Mouse (Mus musculus) hindbrain, embryonic 16.5 days (tissue): Measurements from ENCODE around the gene Kcnc3. TPM values are rescaled to one million over a fixed set of nuclear protein-coding genes. Genes with fewer than 3 reads are reported as not detected.

Source experiments
- ATAC-seq: fragments of 200-750 bp; cut with Nextera tagmentation; 2 replicates; pipeline ENCODE4 v1.8.0; 2017; ENCODE audit warnings: moderate TSS enrichment, moderate library complexity
- H3K27ac ChIP-seq: fragments of 300-500 bp; sonication (generic); 2 replicates; pipeline ENCODE4 v1.5.1; 2014; ENCODE audit warnings: low read depth, mild to moderate bottlenecking, control low read depth, low read length, moderate library complexity
- H3K27me3 ChIP-seq: fragments of 300-500 bp; sonication (generic); replicated peaks from 2 replicates; pipeline ENCODE4 v1.6.1; 2014; ENCODE audit warnings: low read length; ENCODE audit not compliant: control insufficient read depth, insufficient read depth
- H3K36me3 ChIP-seq: fragments of 300-500 bp; sonication (generic); 2 replicates; pipeline ENCODE4 v1.6.1; 2014; ENCODE audit warnings: mild to moderate bottlenecking, low read length, moderate library complexity, mixed read lengths; ENCODE audit not compliant: control insufficient read depth, insufficient read depth
- H3K4me1 ChIP-seq: fragments of 300-500 bp; sonication (generic); 2 replicates; pipeline ENCODE4 v1.6.1; 2014; ENCODE audit warnings: low read depth, low read length; ENCODE audit not compliant: control insufficient read depth, insufficient read depth
- H3K4me2 ChIP-seq: fragments of 300-500 bp; sonication (generic); 2 replicates; pipeline ENCODE4 v1.6.1; 2014; ENCODE audit warnings: mild to moderate bottlenecking, low read length, control low read depth, moderate library complexity
- H3K4me3 ChIP-seq: fragments of 300-500 bp; sonication (generic); 2 replicates; pipeline ENCODE4 v1.5.1; 2014; ENCODE audit warnings: mild to moderate bottlenecking, low read length, control low read depth, moderate library complexity
- H3K9ac ChIP-seq: fragments of 300-500 bp; sonication (generic); 2 replicates; pipeline ENCODE4 v1.6.1; 2014; ENCODE audit warnings: low read depth, mild to moderate bottlenecking, control low read depth, low read length, moderate library complexity
- H3K9me3 ChIP-seq: fragments of 300-500 bp; sonication (generic); 2 replicates; pipeline ENCODE4 v1.6.1; 2014; ENCODE audit warnings: mild to moderate bottlenecking, low read length, moderate library complexity; ENCODE audit not compliant: control insufficient read depth
- WGBS: fragments of 180-500 bp; shearing (Covaris S2); extraction: QIAGEN DNeasy Blood & Tissue Kit; methylation state at CpG from one replicate; pipeline ENCODE4 v1.1.7; 2014; 5-methylcytosine and 5-hydroxymethylcytosine counted together
- polyA plus RNA-seq: library from polyadenylated mRNA; unstranded; fragments of >200 nt; fragmentation: Nextera tagmentation; extraction: Ambion mirVana; gene quantifications from 2 replicates; pipeline ENCODE4 v1.2.1, GENCODE M21; 2015

Kcnc3 gene
- polyA plus RNA-seq, 1 experiment from 2014 or later = 8.5 TPM

- peaks cover 27% of the 10 kb centered on the region for H3K27me3 ChIP-seq
- WGBS = 10% methylated on average over 29 of the region's 29 CpGs
- H3K9me3 ChIP-seq = peaks cover 10% of the 10 kb centered on the region
- no peaks in the 10 kb centered on the region for H3K36me3 ChIP-seq
- no peak overlapping the region for H3K27ac ChIP-seq
- peak overlapping the region; percentile 27 for H3K4me3 ChIP-seq
- H3K4me1 ChIP-seq = no peaks in the 10 kb centered on the region
- peak overlapping the region; percentile 47 for H3K4me2 ChIP-seq
- peak overlapping the region; percentile 54 for H3K9ac ChIP-seq
- ATAC-seq = 0 out of 2 replicates have a peak, but pooled peaks have one; percentile 18
Measured at GRCm38 (mm10) chr7:44606171-44606901, 15.9 kb downstream of the Kcnc3 start.

- Histone ChIP-seq H3K4me1 (no peaks in the 10 kb centered on the region), H3K36me3 (no peaks in the 10 kb centered on the region), H3K4me3 (no peak overlapping the region), H3K27ac (no peak overlapping the region), H3K9ac (no peak overlapping the region), H3K9me3 (peaks cover 10% of the 10 kb centered on the region), H3K27me3 (peaks cover 11% of the 10 kb centered on the region), H3K4me2 (no peak overlapping the region)
- ATAC-seq = no peak
- 72% methylated on average over 7 of the region's 7 CpGs for WGBS
Measured at GRCm38 (mm10) chr7:44612192-44612591, 21.7 kb downstream of the Kcnc3 start.

GRCm38 (mm10) chr7:44614041-44614688, 23.7 kb downstream of the Kcnc3 start:
- peak; percentile 25; the same call in 1 of the 2 replicates for ATAC-seq
- Histone ChIP-seq H3K9ac (no peak overlapping the region), H3K4me3 (peak overlapping the region; percentile 16), H3K27me3 (peaks cover 7% of the 10 kb centered on the region; the same call in 1 of the 2 replicates), H3K4me1 (no peaks in the 10 kb centered on the region), H3K4me2 (peak overlapping the region; percentile 25), H3K9me3 (no peaks in the 10 kb centered on the region), H3K27ac (no peak overlapping the region), H3K36me3 (no peaks in the 10 kb centered on the region)
- WGBS = 11% methylated on average over 20 of the region's 20 CpGs

- Histone ChIP-seq H3K4me2 (no peak overlapping the region), H3K27ac (no peak overlapping the region), H3K4me3 (no peak overlapping the region), H3K4me1 (no peaks in the 10 kb centered on the region), H3K27me3 (peaks cover 7% of the 10 kb centered on the region; the same call in 1 of the 2 replicates), H3K9me3 (peaks cover 7% of the 10 kb centered on the region; the same call in 1 of the 2 replicates), H3K36me3 (no peaks in the 10 kb centered on the region), H3K9ac (no peak overlapping the region)
- WGBS = 16% methylated on average over 10 of the region's 10 CpGs
- ATAC-seq = no peak
Measured at GRCm38 (mm10) chr7:44615309-44615708, 24.8 kb downstream of the Kcnc3 start.

- Histone ChIP-seq H3K4me1 (no peaks in the 10 kb centered on the region), H3K27ac (no peak overlapping the region), H3K9ac (no peak overlapping the region), H3K27me3 (peaks cover 7% of the 10 kb centered on the region; the same call in 1 of the 2 replicates), H3K9me3 (peaks cover 8% of the 10 kb centered on the region; the same call in 1 of the 2 replicates), H3K4me2 (no peak overlapping the region), H3K36me3 (no peaks in the 10 kb centered on the region), H3K4me3 (no peak overlapping the region)
- ATAC-seq = no peak
- 78% methylated on average over 14 of the region's 14 CpGs for WGBS
Measured at GRCm38 (mm10) chr7:44615987-44616386, 25.5 kb downstream of the Kcnc3 start.

- Histone ChIP-seq H3K9ac (no peak overlapping the region), H3K27ac (no peak overlapping the region), H3K4me1 (no peaks in the 10 kb centered on the region), H3K36me3 (no peaks in the 10 kb centered on the region), H3K4me3 (no peak overlapping the region), H3K4me2 (no peak overlapping the region), H3K27me3 (peaks cover 6% of the 10 kb centered on the region; the same call in 1 of the 2 replicates), H3K9me3 (peaks cover 8% of the 10 kb centered on the region; the same call in 1 of the 2 replicates)
- no peak for ATAC-seq
- 75% methylated on average over 3 of the region's 3 CpGs for WGBS
Measured at GRCm38 (mm10) chr7:44617059-44617458, 26.6 kb downstream of the Kcnc3 start.

- Histone ChIP-seq H3K27me3 (no peaks in the 10 kb centered on the region; the same call in 1 of the 2 replicates), H3K27ac (no peak overlapping the region), H3K4me1 (no peaks in the 10 kb centered on the region), H3K36me3 (no peaks in the 10 kb centered on the region), H3K9ac (no peak overlapping the region), H3K9me3 (peaks cover 11% of the 10 kb centered on the region; the same call in 1 of the 2 replicates), H3K4me2 (no peak overlapping the region), H3K4me3 (no peak overlapping the region)
- 45% methylated on average over 17 of the region's 18 CpGs for WGBS
- 0 out of 2 replicates have a peak, but pooled peaks have one; percentile 34 for ATAC-seq
Measured at GRCm38 (mm10) chr7:44623714-44624542, 33.5 kb downstream of the Kcnc3 start.

GRCm38 (mm10) chr7:44624543-44624826, 34.0 kb downstream of the Kcnc3 start:
- ATAC-seq = no peak
- peaks cover 11% of the 10 kb centered on the region; the same call in 1 of the 2 replicates for H3K9me3 ChIP-seq
- H3K4me1 ChIP-seq = no peaks in the 10 kb centered on the region
- WGBS = 89% methylated on average over 3 of the region's 3 CpGs
- H3K4me2 ChIP-seq = no peak overlapping the region
- no peak overlapping the region for H3K27ac ChIP-seq
- H3K9ac ChIP-seq = no peak overlapping the region
- no peak overlapping the region for H3K4me3 ChIP-seq
- no peaks in the 10 kb centered on the region; the same call in 1 of the 2 replicates for H3K27me3 ChIP-seq
- H3K36me3 ChIP-seq = no peaks in the 10 kb centered on the region
